Mouse (Mus musculus): ENCODE results near the gene H2-Oa.
"Not testable (repeated sequence)": the region's sequence is repeated elsewhere in the genome, so short reads cannot be mapped to it uniquely, and the experiment has no call there.

The H2-Oa gene

GRCm38 (mm10) chr17:34143461-34143860, 51.3 kb downstream of the H2-Oa start:
- no peak for DNase-seq (ENCODE audit: low spot score)

DNA sequence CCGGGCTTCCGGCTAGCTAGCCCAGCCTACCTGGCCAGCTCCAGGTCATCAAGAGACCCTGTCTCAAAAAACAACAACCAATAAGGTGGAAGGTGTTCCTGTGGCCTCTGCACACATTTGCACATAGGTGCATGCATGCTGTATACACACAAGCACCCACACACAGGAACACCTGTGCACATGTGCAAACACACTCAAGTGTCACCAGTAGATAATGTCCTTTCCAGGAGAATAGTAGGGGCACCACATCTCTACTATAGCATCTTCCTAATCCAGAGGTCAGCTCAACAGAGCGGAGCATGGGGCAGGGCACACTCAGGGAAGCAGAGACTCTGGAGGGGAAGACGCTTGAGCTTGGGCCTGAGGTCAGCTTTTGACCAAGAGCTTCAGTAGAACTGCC, 52.1 kb downstream of the H2-Oa start:
- DNase-seq (ENCODE audit: low spot score): not testable (repeated sequence)
